Mouse (Mus musculus): ENCODE results near the gene Cdon. TPM values are rescaled to one million over a fixed set of nuclear protein-coding genes. Genes with fewer than 3 reads are reported as not detected.

Cdon gene
- polyA plus RNA-seq, 1 experiment = 79.8 TPM

DNA sequence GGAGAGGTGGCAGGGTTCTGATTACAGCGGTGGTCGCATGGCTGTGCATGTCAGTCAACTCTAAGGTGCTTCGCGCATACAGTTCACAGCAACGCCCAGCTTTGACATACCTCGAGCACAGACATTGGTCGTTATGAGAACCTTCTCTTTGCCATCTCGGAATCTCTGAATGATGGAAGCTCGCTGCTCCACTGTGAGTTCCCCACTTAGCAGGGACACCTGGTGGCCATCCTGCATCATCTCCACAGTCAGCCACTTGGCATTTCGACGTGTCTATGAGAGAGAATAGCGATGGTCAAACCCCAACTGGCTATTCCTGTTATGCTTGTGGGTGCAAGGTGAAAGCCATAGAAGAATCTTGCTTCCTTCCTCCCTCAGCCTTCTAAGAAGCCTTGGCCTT, 124.8 kb downstream of the Cdon start:
- no peak for TF ChIP-seq POLR2A (IDR thresholded peaks at IDR 0.05; ENCODE audit: low read depth, low read length)
- TF ChIP-seq CTCF (IDR thresholded peaks at IDR 0.05; ENCODE audit: borderline replicate concordance, insufficient read depth, low read length) = peak; percentile 26; the same call in 1 of the 2 replicates
- Histone ChIP-seq H3K4me3 (ENCODE audit: insufficient read depth, low read length) (no peak overlapping the region), H3K27ac (ENCODE audit: insufficient read depth, low read length) (no peak overlapping the region), H3K4me1 (ENCODE audit: control insufficient read depth, insufficient read depth, low read length) (no peaks in the 10 kb centered on the region)

DNA sequence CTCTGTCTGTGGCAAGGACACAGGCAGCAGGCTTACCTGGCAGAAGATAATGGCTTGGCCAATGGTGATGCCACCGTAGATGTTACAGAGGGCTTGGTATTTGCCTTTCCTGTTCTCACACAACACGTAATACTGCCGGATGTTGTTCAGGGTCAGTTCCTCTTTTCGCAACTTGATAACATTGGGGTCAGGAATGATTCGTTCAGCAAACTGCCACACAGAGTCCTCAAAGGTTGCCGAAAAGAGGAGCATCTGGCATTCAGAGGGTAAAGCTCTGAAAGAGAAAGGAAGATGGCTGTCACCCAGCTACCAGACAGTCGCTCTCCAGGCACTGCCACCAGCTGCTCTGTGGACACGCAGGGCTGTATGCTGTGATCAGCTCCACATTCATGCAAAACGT, 125.8 kb downstream of the Cdon start:
- no peak overlapping the region for H3K27ac ChIP-seq (ENCODE audit: insufficient read depth, low read length)
- no peak overlapping the region for H3K4me3 ChIP-seq (ENCODE audit: insufficient read depth, low read length)
- TF ChIP-seq POLR2A (IDR thresholded peaks at IDR 0.05; ENCODE audit: low read depth, low read length) (no peak), CTCF (IDR thresholded peaks at IDR 0.05; ENCODE audit: borderline replicate concordance, insufficient read depth, low read length) (no peak)
- no peaks in the 10 kb centered on the region for H3K4me1 ChIP-seq (ENCODE audit: control insufficient read depth, insufficient read depth, low read length)

DNA sequence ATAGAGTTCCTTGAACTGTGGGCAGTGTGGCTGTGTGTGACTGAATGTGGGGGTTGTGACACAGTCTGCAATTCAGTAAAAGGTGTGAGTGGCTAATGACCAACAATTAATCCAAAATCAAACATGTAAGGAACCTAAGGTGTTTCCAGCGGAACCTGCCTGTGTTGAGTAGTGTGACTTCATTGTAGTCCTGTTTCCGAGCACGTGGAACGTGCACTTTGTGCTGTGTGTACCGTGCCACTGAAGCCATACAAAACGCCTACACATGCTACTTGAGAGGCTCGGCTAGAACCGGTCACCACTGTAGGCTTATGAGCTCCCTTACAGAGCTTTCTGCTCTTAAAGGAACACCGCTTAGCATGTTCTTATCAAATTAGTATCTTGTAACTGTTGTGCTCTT, 127.5 kb downstream of the Cdon start:
- Histone ChIP-seq H3K4me3 (ENCODE audit: insufficient read depth, low read length) (no peak overlapping the region), H3K27ac (ENCODE audit: insufficient read depth, low read length) (no peak overlapping the region), H3K4me1 (ENCODE audit: control insufficient read depth, insufficient read depth, low read length) (no peaks in the 10 kb centered on the region)
- no peak for TF ChIP-seq POLR2A (IDR thresholded peaks at IDR 0.05; ENCODE audit: low read depth, low read length)
- TF ChIP-seq CTCF (IDR thresholded peaks at IDR 0.05; ENCODE audit: borderline replicate concordance, insufficient read depth, low read length) = no peak

DNA sequence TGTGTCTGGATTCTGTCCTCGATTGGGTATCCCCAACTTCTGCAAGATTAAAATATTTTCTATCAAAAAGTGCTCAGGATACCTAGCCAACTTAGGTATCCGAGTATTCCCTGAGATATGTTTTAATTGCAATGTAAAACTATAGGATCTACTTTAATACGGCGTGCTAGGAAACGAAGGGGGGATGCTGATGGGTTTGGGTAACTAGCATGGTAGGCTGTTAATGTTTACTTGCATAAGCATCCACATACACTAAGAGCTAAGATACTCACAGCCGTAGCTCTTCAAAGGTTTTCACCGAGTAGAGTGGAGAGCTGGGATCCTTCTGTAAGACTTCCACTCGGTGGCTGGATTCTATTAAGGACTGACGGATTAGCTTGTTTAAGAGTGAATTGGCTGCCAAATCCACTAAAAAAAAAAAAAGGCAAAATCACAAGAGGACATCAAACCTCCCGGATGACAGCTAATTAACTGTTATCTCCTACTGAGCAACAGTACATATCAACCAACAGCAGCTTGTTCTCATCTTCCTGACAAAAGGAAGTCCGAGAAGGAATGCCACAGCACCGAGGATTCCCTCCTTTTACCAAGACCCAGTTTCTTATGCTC, 135.7 kb downstream of the Cdon start:
- TF ChIP-seq CTCF (IDR thresholded peaks at IDR 0.05; ENCODE audit: borderline replicate concordance, insufficient read depth, low read length) (no peak), POLR2A (IDR thresholded peaks at IDR 0.05; ENCODE audit: low read depth, low read length) (no peak)
- no peak overlapping the region for H3K4me3 ChIP-seq (ENCODE audit: insufficient read depth, low read length)
- H3K4me1 ChIP-seq (ENCODE audit: control insufficient read depth, insufficient read depth, low read length) = no peaks in the 10 kb centered on the region
- H3K27ac ChIP-seq (ENCODE audit: insufficient read depth, low read length) = no peak overlapping the region

Other genes with a start within 250 kb of the Cdon start
- gene Dcps, start 245.1 kb upstream of the Cdon start, polyA plus RNA-seq (2011; ENCODE audit: insufficient read length, low read depth, missing spikeins) = 21.7 and 22.3 TPM in 2 replicates
- 145 and 164 TPM in 2 replicates for gene Srpr, start 221.0 kb upstream of the Cdon start, polyA plus RNA-seq (2011; ENCODE audit: insufficient read length, low read depth, missing spikeins)
- 17.2 and 18.7 TPM in 2 replicates for gene Tirap, start 220.8 kb upstream of the Cdon start, polyA plus RNA-seq (2011; ENCODE audit: insufficient read length, low read depth, missing spikeins)
- 24.1 and 28.5 TPM in 2 replicates for gene Foxred1, start 210.1 kb upstream of the Cdon start, polyA plus RNA-seq (2011; ENCODE audit: insufficient read length, low read depth, missing spikeins)
- 30.3 and 31.4 TPM in 2 replicates for gene Fam118b, start 153.3 kb upstream of the Cdon start, polyA plus RNA-seq (2011; ENCODE audit: insufficient read length, low read depth, missing spikeins)
- 9.7 and 11.0 TPM in 2 replicates for gene Rpusd4, start 153.3 kb upstream of the Cdon start, polyA plus RNA-seq (2011; ENCODE audit: insufficient read length, low read depth, missing spikeins)
- not detected in 2 replicates for gene Gm1113, start 97.1 kb downstream of the Cdon start, polyA plus RNA-seq (2011; ENCODE audit: insufficient read length, low read depth, missing spikeins)
- gene Ddx25, start 137.4 kb downstream of the Cdon start, polyA plus RNA-seq (2011; ENCODE audit: insufficient read length, low read depth, missing spikeins) = 0.26 and 0.28 TPM in 2 replicates
- 9.6 and 12.7 TPM in 2 replicates for gene Pus3, start 137.5 kb downstream of the Cdon start, polyA plus RNA-seq (2011; ENCODE audit: insufficient read length, low read depth, missing spikeins)
- gene Pate2, start 149.2 kb downstream of the Cdon start, polyA plus RNA-seq (2011; ENCODE audit: insufficient read length, low read depth, missing spikeins) = 0.23 and 0.53 TPM in 2 replicates
- gene Hyls1, start 149.3 kb downstream of the Cdon start, polyA plus RNA-seq (2011; ENCODE audit: insufficient read length, low read depth, missing spikeins) = 11.2 and 12.9 TPM in 2 replicates
- not detected in 2 replicates for gene Pate4, start 190.8 kb downstream of the Cdon start, polyA plus RNA-seq (2011; ENCODE audit: insufficient read length, low read depth, missing spikeins)
- not detected in 2 replicates for gene Pate3, start 227.1 kb downstream of the Cdon start, polyA plus RNA-seq (2011; ENCODE audit: insufficient read length, low read depth, missing spikeins)

All from embryonic fibroblast, embryonic 13.5 days (primary cell).